Mouse (Mus musculus) heart, embryonic 14.5 days (tissue): ENCODE data around the gene Rasgrp1. TPM values are rescaled to one million over a fixed set of nuclear protein-coding genes. Genes with fewer than 3 reads are reported as not detected.
A peak's percentile ranks its signal among the peaks of the same experiment; 100 is the strongest.

Experiments used
- ATAC-seq: fragments of 200-750 bp; cut with Nextera tagmentation; 2 replicates; pipeline ENCODE4 v1.8.0; 2017; ENCODE audit warnings: low read depth, moderate TSS enrichment; ENCODE audit not compliant: insufficient number of reproducible peaks, insufficient read depth, low FRiP score
- H3K27ac ChIP-seq, 2 experiments: fragments of 200-500 bp in 1 of 2; fragments of 300-500 bp in 1 of 2; sonication (generic) in 1 of 2; replicated peaks in 1 of 2; 2 replicates each; pipeline ENCODE4 v1.5.1; 2012 to 2014; ENCODE audit warnings: low read depth in 2 of 2, low read length in 2 of 2, control low read depth in 1 of 2, mild to moderate bottlenecking in 1 of 2, mixed read lengths in 1 of 2; ENCODE audit not compliant: control insufficient read depth in 1 of 2, insufficient read depth in 1 of 2
- H3K27me3 ChIP-seq: fragments of 300-500 bp; sonication (generic); 2 replicates; pipeline ENCODE4 v1.6.1; 2014; ENCODE audit warnings: mild to moderate bottlenecking, low read length, control low read depth; ENCODE audit not compliant: control insufficient read depth, insufficient read depth
- H3K36me3 ChIP-seq: fragments of 300-500 bp; sonication (generic); 2 replicates; pipeline ENCODE4 v1.6.1; 2014; ENCODE audit warnings: mild to moderate bottlenecking, control low read depth, low read length, mixed read lengths; ENCODE audit not compliant: control insufficient read depth, insufficient read depth
- H3K4me1 ChIP-seq, 2 experiments: fragments of 200-500 bp in 1 of 2; fragments of 300-500 bp in 1 of 2; sonication (generic) in 1 of 2; 2 replicates each; pipeline ENCODE4 v1.6.1; 2012 to 2014; ENCODE audit warnings: low read length in 2 of 2, control low read depth in 1 of 2, mixed read lengths in 1 of 2; ENCODE audit not compliant: control insufficient read depth in 2 of 2, insufficient read depth in 2 of 2
- H3K4me2 ChIP-seq: fragments of 300-500 bp; sonication (generic); 2 replicates; pipeline ENCODE4 v1.6.1; 2014; ENCODE audit warnings: mild to moderate bottlenecking, low read length
- H3K4me3 ChIP-seq, 2 experiments: fragments of 200-500 bp in 1 of 2; fragments of 300-500 bp in 1 of 2; sonication (generic) in 1 of 2; 2 replicates each; pipeline ENCODE4 v1.5.1; 2012 to 2014; ENCODE audit warnings: low read length in 2 of 2, mild to moderate bottlenecking in 2 of 2, control low read depth in 1 of 2, low read depth in 1 of 2, moderate library complexity in 1 of 2; ENCODE audit not compliant: control insufficient read depth in 1 of 2, insufficient read depth in 1 of 2
- H3K9ac ChIP-seq: fragments of 300-500 bp; sonication (generic); 2 replicates; pipeline ENCODE4 v1.6.1; 2014; ENCODE audit warnings: mild to moderate bottlenecking, low read length
- H3K9me3 ChIP-seq: fragments of 300-500 bp; sonication (generic); 2 replicates; pipeline ENCODE4 v1.6.1; 2016; ENCODE audit warnings: low read length, control low read depth; ENCODE audit not compliant: control insufficient read depth
- WGBS: fragments of 180-500 bp; shearing (Covaris S2); extraction: QIAGEN DNeasy Blood & Tissue Kit; methylation state at CpG from one replicate; pipeline ENCODE4 v1.1.7; 2014; 5-methylcytosine and 5-hydroxymethylcytosine counted together
- polyA plus RNA-seq: library from polyadenylated mRNA; unstranded; fragments of >200 nt; fragmentation: Nextera tagmentation; extraction: Ambion mirVana; gene quantifications from 2 replicates; pipeline ENCODE4 v1.2.1, GENCODE M21; 2014

Gene Rasgrp1
- 0.16 and 0.18 TPM in 2 replicates for polyA plus RNA-seq

- Histone ChIP-seq H3K4me1 (peaks cover 3 to 5% of the 10 kb centered on the region in 2 experiments; a peak in 1 of 4 replicates), H3K27me3 (peaks cover 28% of the 10 kb centered on the region), H3K9me3 (no peaks in the 10 kb centered on the region), H3K4me3 (peak within 1 kb of the TSS; percentile 49 to 51), H3K27ac (no peak within 1 kb of the TSS), H3K4me2 (peak within 1 kb of the TSS; percentile 93), H3K9ac (peak within 1 kb of the TSS; percentile 42; the same call in 1 of the 2 replicates), H3K36me3 (no peaks in the 10 kb centered on the region)
- ATAC-seq: no peak
- 2% methylated on average over 56 of the region's 56 CpGs for WGBS
These were observed at the start of gene Rasgrp1 for GRCm38 (mm10) chr2:117342547-117343239. Gene Rasgrp1 (minus strand): TSS chr2:117343001.

GRCm38 (mm10) chr2:117389925-117390892, 47.4 kb upstream of the Rasgrp1 start:
- H3K27me3 ChIP-seq: no peaks in the 10 kb centered on the region

DNA sequence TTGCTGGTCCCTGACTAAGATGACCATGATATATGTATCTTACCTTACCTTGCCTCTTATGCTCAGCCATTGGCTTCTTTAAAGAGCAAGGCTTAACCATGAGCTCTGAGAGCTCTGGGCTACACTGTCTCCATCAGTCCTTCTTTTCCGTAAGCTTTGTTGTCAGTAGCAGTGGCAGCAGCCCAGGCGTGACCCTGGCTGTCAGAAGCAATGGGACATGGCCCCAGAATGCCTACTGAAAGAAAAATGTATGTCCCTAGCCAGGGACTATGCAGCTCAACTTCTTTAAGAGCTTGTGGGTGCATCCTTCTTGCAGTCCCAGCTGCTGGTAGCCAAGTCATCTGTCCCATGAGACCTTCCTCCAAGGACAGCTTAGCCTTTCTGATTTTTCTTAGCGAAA, 46.7 kb upstream of the Rasgrp1 start:
- Histone ChIP-seq H3K4me2 (no peak overlapping the region), H3K27me3 (no peaks in the 10 kb centered on the region), H3K9me3 (no peaks in the 10 kb centered on the region), H3K9ac (no peak overlapping the region), H3K27ac (no peak overlapping the region), H3K4me3 (no peak overlapping the region), H3K4me1 (peaks cover 18 to 25% of the 10 kb centered on the region in 2 experiments), H3K36me3 (no peaks in the 10 kb centered on the region)
- 80% methylated on average over 3 of the region's 3 CpGs for WGBS
- no peak for ATAC-seq

More at GRCm38 (mm10) chr2:117389925-117390892, 47.4 kb upstream of the Rasgrp1 start:
- peaks cover 18 to 25% of the 10 kb centered on the region in 2 experiments for H3K4me1 ChIP-seq
- no peak overlapping the region for H3K4me3 ChIP-seq
- H3K9ac ChIP-seq: no peak overlapping the region
- ATAC-seq: no peak
- H3K4me2 ChIP-seq: peak overlapping the region; percentile 39
- 38% methylated on average over 17 of the region's 17 CpGs for WGBS
- no peaks in the 10 kb centered on the region for H3K9me3 ChIP-seq
- no peaks in the 10 kb centered on the region for H3K36me3 ChIP-seq
- 0 out of 4 replicates have a peak overlapping the region, but pooled peaks have one; percentile 14 to 24 for H3K27ac ChIP-seq

DNA sequence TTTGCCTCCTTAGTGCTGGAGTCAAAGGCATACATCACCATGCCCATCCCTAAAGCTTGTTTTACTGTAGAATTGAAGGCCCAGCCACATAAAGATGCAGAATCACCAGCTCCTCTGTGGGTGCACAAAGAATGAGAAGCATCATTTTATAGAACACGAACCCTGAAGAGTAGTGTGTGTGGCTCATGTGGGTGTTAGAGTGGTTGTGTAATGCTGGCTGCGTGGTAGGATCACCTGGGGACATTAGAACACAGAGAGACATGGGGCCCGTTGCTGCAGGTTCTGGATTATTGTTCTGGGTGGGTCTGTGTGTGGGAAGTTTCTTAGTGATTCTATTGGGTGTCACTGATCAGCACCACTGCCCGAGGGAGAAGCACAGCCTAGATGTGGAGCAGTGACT, 45.3 kb upstream of the Rasgrp1 start:
- H3K27me3 ChIP-seq: no peaks in the 10 kb centered on the region
- H3K9me3 ChIP-seq: no peaks in the 10 kb centered on the region
- H3K27ac ChIP-seq: no peak overlapping the region
- no peak overlapping the region for H3K9ac ChIP-seq
- no peaks in the 10 kb centered on the region for H3K36me3 ChIP-seq
- peaks cover 18 to 25% of the 10 kb centered on the region in 2 experiments for H3K4me1 ChIP-seq
- no peak for ATAC-seq
- H3K4me2 ChIP-seq: no peak overlapping the region
- no peak overlapping the region for H3K4me3 ChIP-seq
- WGBS: 88% methylated on average over 4 of the region's 4 CpGs

GRCm38 (mm10) chr2:117386981-117387705, 44.3 kb upstream of the Rasgrp1 start:
- ATAC-seq: no peak
- Histone ChIP-seq H3K4me1 (peaks cover 18 to 25% of the 10 kb centered on the region in 2 experiments), H3K9me3 (no peaks in the 10 kb centered on the region), H3K36me3 (no peaks in the 10 kb centered on the region), H3K27ac (no peak overlapping the region), H3K9ac (no peak overlapping the region), H3K4me2 (no peak overlapping the region), H3K27me3 (no peaks in the 10 kb centered on the region), H3K4me3 (no peak overlapping the region)
- WGBS: 84% methylated on average over 12 of the region's 12 CpGs

DNA sequence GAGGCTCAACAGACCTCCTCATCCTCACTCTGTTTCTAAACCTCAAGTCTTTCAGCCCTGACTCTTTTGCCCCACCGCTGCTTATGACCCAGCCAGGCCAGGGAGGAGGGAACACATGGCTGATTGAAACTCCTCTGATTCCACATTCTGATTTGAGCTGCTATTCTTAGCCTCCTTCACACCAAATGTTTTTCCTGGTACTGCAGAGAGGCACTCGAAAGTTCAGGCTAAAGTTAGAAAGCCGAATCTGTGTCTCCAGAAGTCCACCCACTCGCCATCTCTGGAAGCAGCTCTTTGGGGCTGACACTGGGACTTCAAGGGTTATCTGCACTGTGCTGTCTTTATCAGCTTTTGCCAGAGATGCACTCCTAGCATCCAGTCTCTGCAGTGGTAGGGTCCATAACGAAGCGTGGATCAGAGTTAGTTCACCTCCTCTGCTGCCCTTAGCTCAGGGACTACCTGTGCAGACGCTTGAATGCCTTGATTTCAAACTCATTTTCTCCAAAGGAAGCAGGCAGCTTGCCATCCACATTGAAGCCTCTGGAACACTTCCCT, 43.3 kb upstream of the Rasgrp1 start:
- Histone ChIP-seq H3K9ac (no peak overlapping the region), H3K4me3 (no peak overlapping the region), H3K4me1 (peaks cover 20 to 28% of the 10 kb centered on the region in 2 experiments), H3K4me2 (peak overlapping the region; percentile 34), H3K9me3 (no peaks in the 10 kb centered on the region), H3K36me3 (no peaks in the 10 kb centered on the region), H3K27me3 (no peaks in the 10 kb centered on the region), H3K27ac (peak overlapping the region; percentile 49 to 52)
- 13% methylated on average over 7 of the region's 7 CpGs for WGBS
- ATAC-seq: no peak

DNA sequence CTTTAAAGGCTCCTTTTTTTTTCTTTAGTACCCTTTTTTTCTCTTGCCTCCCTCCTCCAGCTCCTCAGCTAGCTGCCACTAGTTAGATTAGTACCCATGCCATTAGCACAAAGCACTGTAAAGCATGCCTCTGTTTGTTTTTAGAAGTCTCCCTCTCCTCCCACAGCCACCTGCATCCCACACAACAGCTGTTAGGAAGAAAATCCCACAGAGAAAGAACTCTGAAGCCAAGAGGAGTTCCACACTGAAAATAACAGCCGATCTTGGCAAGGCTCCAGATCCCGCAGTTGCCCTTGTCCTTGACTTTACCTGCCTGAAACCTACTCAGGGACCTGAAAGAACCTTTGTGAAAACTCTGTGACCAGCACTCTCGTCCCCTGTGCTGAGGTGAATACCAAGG, 38.5 kb upstream of the Rasgrp1 start:
- WGBS: 35% methylated on average over 3 of the region's 3 CpGs
- H3K27me3 ChIP-seq: no peaks in the 10 kb centered on the region

More for the DNA sequence above, 38.5 kb upstream of the Rasgrp1 start:
- Histone ChIP-seq H3K27ac (no peak overlapping the region), H3K9me3 (no peaks in the 10 kb centered on the region), H3K36me3 (no peaks in the 10 kb centered on the region), H3K9ac (no peak overlapping the region), H3K4me3 (no peak overlapping the region), H3K4me1 (peaks cover 6 to 7% of the 10 kb centered on the region in 2 experiments), H3K4me2 (no peak overlapping the region)
- no peak for ATAC-seq
